Mouse (Mus musculus): ENCODE data around the gene Tfr2. TPM values are rescaled to one million over a fixed set of nuclear protein-coding genes. Genes with fewer than 3 reads are reported as not detected.

Gene Tfr2
- polyA plus RNA-seq, 1 experiment from 2014 or later: 0.50 TPM

DNA sequence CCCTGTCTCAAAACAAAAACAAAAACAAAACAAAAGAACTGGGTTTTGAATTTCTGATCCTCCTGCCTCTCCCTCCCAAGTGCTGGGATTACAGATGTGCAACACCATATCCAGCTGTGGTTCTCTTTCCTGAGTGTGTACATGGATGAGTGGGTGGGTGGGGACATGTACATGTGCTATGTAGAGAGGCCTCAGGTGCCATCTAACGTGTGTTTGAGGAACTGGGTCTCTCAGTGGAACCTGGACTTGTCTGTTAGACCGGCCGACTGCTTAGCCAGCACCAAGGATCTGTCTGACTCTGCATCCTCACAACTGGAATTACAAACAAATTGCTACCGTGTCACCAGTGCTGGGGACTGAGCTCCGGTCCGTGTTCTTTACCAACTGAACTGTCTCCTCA lies 28.0 kb downstream of the Tfr2 start:
- Histone ChIP-seq H3K4me2 (replicated peaks; ENCODE audit: low read depth) (no peak overlapping the region), H3K27me3 (replicated peaks; ENCODE audit: control insufficient read depth, insufficient read depth, low read length) (no peaks in the 10 kb centered on the region), H3K9ac (ENCODE audit: low read depth, low read length) (no peak overlapping the region), H3K4me3 (ENCODE audit: low read depth, low read length) (no peak overlapping the region), H3K4me1 (replicated peaks; ENCODE audit: control insufficient read depth, insufficient read depth, low read length) (0 out of 2 replicates have a peak, but pooled peaks cover 5% of the 10 kb centered on the region), H3K9me3 (ENCODE audit: control insufficient read depth) (no peaks in the 10 kb centered on the region), H3K36me3 (ENCODE audit: control insufficient read depth, insufficient read depth) (peaks cover 2% of the 10 kb centered on the region; the same call in 1 of the 2 replicates), H3K27ac (ENCODE audit: low read depth, low read length) (no peak overlapping the region)
- WGBS: 94% methylated on average over 6 of the region's 6 CpGs
- TF ChIP-seq CTCF (IDR thresholded peaks at IDR 0.05; ENCODE audit: low read depth): no peak
- no peak for ATAC-seq

DNA sequence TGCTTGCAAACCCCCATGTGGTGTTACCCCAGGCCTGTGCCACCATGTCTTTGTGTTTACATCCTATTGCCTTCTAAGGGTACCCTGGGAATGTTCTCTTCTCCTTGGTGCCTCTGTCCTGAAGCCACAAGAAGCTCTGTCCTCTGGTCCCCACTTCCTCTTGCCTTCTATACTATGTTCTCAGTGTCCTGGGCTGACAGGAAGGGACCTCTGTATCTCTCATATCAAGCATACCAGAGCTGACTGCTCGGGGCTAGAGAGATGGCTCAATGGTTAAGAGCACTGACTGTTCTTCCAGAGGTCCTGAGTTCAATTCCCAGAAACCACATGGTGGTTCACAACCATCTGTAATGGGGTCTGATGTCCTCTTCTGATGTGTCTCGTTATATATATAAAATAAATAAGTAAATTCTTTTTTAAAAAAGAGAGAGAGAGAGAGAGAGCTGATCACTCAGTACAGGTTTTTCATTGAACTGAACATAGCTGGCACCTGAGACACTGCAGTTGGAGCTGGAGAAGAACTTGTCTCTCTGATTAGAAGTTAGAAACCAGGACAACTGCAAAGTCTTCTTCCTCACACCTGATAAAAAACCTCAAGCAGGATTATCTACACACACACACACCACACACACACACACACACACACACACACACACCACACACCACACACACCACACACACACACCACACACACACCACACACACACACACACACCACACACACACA lies 28.6 kb downstream of the Tfr2 start:
- Histone ChIP-seq H3K4me2 (replicated peaks; ENCODE audit: low read depth) (no peak overlapping the region), H3K27ac (ENCODE audit: low read depth, low read length) (no peak overlapping the region), H3K9me3 (ENCODE audit: control insufficient read depth) (no peaks in the 10 kb centered on the region), H3K36me3 (ENCODE audit: control insufficient read depth, insufficient read depth) (peaks cover 2% of the 10 kb centered on the region; the same call in 1 of the 2 replicates), H3K4me3 (ENCODE audit: low read depth, low read length) (no peak overlapping the region), H3K4me1 (replicated peaks; ENCODE audit: control insufficient read depth, insufficient read depth, low read length) (0 out of 2 replicates have a peak, but pooled peaks cover 7% of the 10 kb centered on the region), H3K27me3 (replicated peaks; ENCODE audit: control insufficient read depth, insufficient read depth, low read length) (no peaks in the 10 kb centered on the region), H3K9ac (ENCODE audit: low read depth, low read length) (no peak overlapping the region)
- ATAC-seq: no peak
- WGBS: 79% methylated on average over 2 of the region's 2 CpGs
- TF ChIP-seq CTCF (IDR thresholded peaks at IDR 0.05; ENCODE audit: low read depth): no peak

DNA sequence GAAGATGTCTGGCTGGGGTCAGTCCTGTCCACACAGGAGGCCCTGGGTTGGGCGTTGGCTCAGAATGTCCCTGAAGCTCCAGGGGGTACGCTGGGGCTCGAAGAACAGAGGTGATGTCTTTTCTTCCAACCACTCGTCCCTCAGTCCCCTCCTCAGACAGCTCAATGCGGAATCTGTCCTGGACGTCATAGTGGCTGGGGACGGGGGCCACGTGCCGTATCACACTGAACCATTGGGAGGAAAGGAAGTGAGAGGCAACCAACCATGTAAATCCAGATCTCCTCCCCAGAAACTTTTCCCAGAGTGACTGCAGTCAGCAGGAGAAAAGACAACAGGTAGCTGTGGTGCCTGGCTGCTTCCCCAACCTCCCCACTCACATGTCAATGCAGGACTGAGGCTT lies 30.0 kb downstream of the Tfr2 start:
- H3K4me2 ChIP-seq (replicated peaks; ENCODE audit: low read depth): peak overlapping the region; percentile 99
- peak overlapping the region; percentile 79 for H3K9ac ChIP-seq (ENCODE audit: low read depth, low read length)
- H3K27ac ChIP-seq (ENCODE audit: low read depth, low read length): no peak overlapping the region
- peaks cover 2% of the 10 kb centered on the region; the same call in 1 of the 2 replicates for H3K36me3 ChIP-seq (ENCODE audit: control insufficient read depth, insufficient read depth)
- no peak for TF ChIP-seq CTCF (IDR thresholded peaks at IDR 0.05; ENCODE audit: low read depth)
- 71% methylated on average over 9 of the region's 9 CpGs for WGBS
- H3K4me3 ChIP-seq (ENCODE audit: low read depth, low read length): peak overlapping the region; percentile 73
- no peak for ATAC-seq
- H3K9me3 ChIP-seq (ENCODE audit: control insufficient read depth): no peaks in the 10 kb centered on the region
- H3K4me1 ChIP-seq (replicated peaks; ENCODE audit: control insufficient read depth, insufficient read depth, low read length): 0 out of 2 replicates have a peak, but pooled peaks cover 7% of the 10 kb centered on the region
- H3K27me3 ChIP-seq (replicated peaks; ENCODE audit: control insufficient read depth, insufficient read depth, low read length): no peaks in the 10 kb centered on the region

DNA sequence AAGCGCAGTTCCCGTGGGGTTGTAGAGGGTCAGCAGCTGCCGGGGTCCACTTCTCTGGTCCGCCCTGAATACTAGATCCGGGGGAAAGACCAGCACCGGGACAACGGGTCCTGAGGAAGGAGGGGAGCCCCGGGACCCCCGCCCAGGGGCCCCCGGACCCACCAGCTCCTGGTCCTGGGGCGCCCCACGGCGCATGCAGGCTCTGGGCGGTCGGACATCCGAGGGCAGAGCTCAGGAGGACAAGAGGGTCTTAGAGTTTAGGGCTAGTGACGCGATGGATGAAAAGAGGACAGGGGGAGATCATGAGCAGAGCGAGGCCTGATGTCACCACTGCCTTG lies 30.6 kb downstream of the Tfr2 start:
- peaks cover 8% of the 10 kb centered on the region for H3K36me3 ChIP-seq (ENCODE audit: control insufficient read depth, insufficient read depth)
- TF ChIP-seq CTCF (IDR thresholded peaks at IDR 0.05; ENCODE audit: low read depth): no peak
- H3K4me1 ChIP-seq (replicated peaks; ENCODE audit: control insufficient read depth, insufficient read depth, low read length): 0 out of 2 replicates have a peak, but pooled peaks cover 7% of the 10 kb centered on the region
- peak overlapping the region; percentile 99 for H3K4me2 ChIP-seq (replicated peaks; ENCODE audit: low read depth)
- peak overlapping the region; percentile 73 for H3K4me3 ChIP-seq (ENCODE audit: low read depth, low read length)
- H3K27ac ChIP-seq (ENCODE audit: low read depth, low read length): peak overlapping the region; percentile 91
- H3K9me3 ChIP-seq (ENCODE audit: control insufficient read depth): no peaks in the 10 kb centered on the region
- ATAC-seq: peak; percentile 25
- under 1% methylated on average over 19 of the region's 19 CpGs for WGBS
- H3K27me3 ChIP-seq (replicated peaks; ENCODE audit: control insufficient read depth, insufficient read depth, low read length): no peaks in the 10 kb centered on the region
- peak overlapping the region; percentile 79 for H3K9ac ChIP-seq (ENCODE audit: low read depth, low read length)

DNA sequence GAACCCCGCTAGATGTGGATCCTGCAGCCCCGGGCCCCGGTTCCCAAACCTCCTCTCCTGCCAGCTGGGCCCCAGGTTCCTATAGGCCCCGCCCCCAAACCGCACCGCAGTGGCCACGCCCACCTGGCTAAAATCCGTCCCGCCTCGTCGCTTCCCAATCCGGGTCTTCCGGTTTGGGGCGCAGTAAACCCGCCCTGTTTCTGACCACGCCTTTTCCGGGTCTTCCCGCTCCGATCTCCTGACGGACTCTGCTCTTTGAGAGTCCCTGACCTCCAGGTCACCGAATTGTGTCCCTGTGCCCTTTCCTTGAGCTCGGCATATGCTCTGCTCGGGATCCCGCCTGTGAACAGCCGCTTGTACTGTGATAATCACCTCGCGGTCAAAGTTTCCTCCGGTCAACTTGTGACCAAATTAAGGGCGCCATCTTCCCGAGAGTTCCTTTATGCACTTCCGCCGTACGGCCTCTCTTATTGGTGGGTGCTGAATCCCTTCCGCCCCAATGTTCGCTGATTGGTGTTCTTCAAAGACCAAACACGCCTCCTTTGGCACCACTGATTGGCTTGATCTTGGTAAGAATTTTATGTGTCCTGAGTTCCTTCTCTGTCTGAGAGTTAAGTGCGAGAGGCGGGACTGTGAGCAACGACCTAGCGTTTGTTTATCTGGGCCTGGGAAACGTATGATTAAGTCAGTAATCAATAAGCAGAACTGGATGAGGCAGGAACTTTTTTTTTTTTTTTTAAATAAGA lies 31.2 kb downstream of the Tfr2 start, which contains the start of gene Mospd3:
Gene Mospd3 (minus strand): TSS at position 440 of the 746 bp plus-strand sequence.
- Histone ChIP-seq H3K9ac (ENCODE audit: low read depth, low read length) (peak within 1 kb of the TSS; percentile 79), H3K4me1 (replicated peaks; ENCODE audit: control insufficient read depth, insufficient read depth, low read length) (0 out of 2 replicates have a peak, but pooled peaks cover 7% of the 10 kb centered on the region), H3K9me3 (ENCODE audit: control insufficient read depth) (no peaks in the 10 kb centered on the region), H3K27ac (ENCODE audit: low read depth, low read length) (peak within 1 kb of the TSS; percentile 91), H3K4me3 (ENCODE audit: low read depth, low read length) (peak within 1 kb of the TSS; percentile 73), H3K27me3 (replicated peaks; ENCODE audit: control insufficient read depth, insufficient read depth, low read length) (no peaks in the 10 kb centered on the region), H3K4me2 (replicated peaks; ENCODE audit: low read depth) (peak within 1 kb of the TSS; percentile 99), H3K36me3 (ENCODE audit: control insufficient read depth, insufficient read depth) (peaks cover 14% of the 10 kb centered on the region)
- peak; percentile 96 for ATAC-seq
- WGBS: under 1% methylated on average over 41 of the region's 41 CpGs
- TF ChIP-seq CTCF (IDR thresholded peaks at IDR 0.05; ENCODE audit: low read depth): no peak

DNA sequence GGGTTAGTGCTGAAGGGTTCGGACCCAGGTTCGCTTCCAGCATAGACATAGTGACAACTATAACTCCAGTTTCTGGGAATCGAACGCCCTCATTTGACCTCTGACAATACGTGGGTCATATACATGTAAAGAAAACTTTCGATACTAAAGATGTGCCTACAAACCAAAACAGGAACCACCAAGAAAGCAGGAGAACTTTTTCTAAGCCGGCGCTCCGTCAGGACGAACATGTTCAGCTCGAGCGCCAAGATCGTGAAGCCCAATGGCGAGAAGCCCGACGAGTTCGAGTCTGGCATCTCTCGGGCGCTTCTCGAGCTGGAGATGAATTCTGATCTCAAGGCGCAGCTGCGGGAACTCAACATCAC lies 31.7 kb downstream of the Tfr2 start:
- ATAC-seq: no peak
- Histone ChIP-seq H3K4me3 (ENCODE audit: low read depth, low read length) (peak overlapping the region; percentile 73), H3K27ac (ENCODE audit: low read depth, low read length) (peak overlapping the region; percentile 91), H3K27me3 (replicated peaks; ENCODE audit: control insufficient read depth, insufficient read depth, low read length) (no peaks in the 10 kb centered on the region), H3K9ac (ENCODE audit: low read depth, low read length) (peak overlapping the region; percentile 59), H3K4me1 (replicated peaks; ENCODE audit: control insufficient read depth, insufficient read depth, low read length) (0 out of 2 replicates have a peak, but pooled peaks cover 7% of the 10 kb centered on the region), H3K4me2 (replicated peaks; ENCODE audit: low read depth) (peak overlapping the region; percentile 99), H3K9me3 (ENCODE audit: control insufficient read depth) (no peaks in the 10 kb centered on the region), H3K36me3 (ENCODE audit: control insufficient read depth, insufficient read depth) (peaks cover 19% of the 10 kb centered on the region)
- no peak for TF ChIP-seq CTCF (IDR thresholded peaks at IDR 0.05; ENCODE audit: low read depth)
- under 1% methylated on average over 22 of the region's 22 CpGs for WGBS
